Mouse (Mus musculus) heart, postnatal 0 days (tissue): Measurements from ENCODE around the gene Muc1.

ENCODE experiments used
- CTCF ChIP-seq: IDR thresholded peaks from 2 replicates; pipeline ENCODE4 v1.5.1; 2016; ENCODE audit warnings: antibody characterized with exemption, control low read depth, low read depth
- EP300 ChIP-seq: IDR thresholded peaks from 2 replicates; pipeline ENCODE4 v1.6.1; 2016; ENCODE audit warnings: antibody characterized with exemption, low read depth

DNA sequence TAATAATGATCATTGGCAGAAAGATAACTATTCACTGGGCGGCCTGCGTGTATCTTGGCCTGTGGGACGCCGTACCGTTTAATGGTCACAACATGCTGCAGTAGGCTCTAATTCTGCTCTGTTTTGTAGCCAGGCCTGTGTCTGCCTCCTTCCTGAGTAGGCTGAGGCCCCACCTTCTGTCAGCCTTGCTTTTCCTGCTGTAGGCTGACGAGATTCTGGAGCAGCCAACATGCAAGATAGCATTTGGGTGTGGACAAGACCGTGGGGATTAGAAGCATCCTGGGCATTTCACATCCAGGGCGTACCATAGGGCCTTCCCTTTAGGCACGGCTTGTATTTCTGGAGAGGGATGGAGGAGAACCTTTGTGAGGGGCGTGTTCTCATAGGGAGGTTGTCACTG, 33.6 kb downstream of the Muc1 start:
- TF ChIP-seq EP300 (no peak), CTCF (no peak)
